Mouse (Mus musculus) gastrocnemius, adult 18-20 months (tissue): ENCODE results near the gene Pdzk1ip1. TPM values are rescaled to one million over a fixed set of nuclear protein-coding genes. Genes with fewer than 3 reads are reported as not detected.

ENCODE experiments used
- DNase-seq: peaks from one replicate; pipeline ENCODE4 v3.0.0; 2021; ENCODE audit warnings: low spot score
- long read RNA-seq, 2 experiments: library from polyadenylated mRNA; stranded (forward); transcript quantifications; one replicate each; pipeline ENCODE4 v2.0.0; 2021
- total RNA-seq, 2 experiments: library from RNA; stranded (reverse); gene quantifications; 2 replicates each; pipeline ENCODE4 v1.2.3; 2021

Gene Pdzk1ip1
- not detected for total RNA-seq
- long read RNA-seq, experiment 1 = 0 reads
- long read RNA-seq, experiment 2 = 0 reads

DNA sequence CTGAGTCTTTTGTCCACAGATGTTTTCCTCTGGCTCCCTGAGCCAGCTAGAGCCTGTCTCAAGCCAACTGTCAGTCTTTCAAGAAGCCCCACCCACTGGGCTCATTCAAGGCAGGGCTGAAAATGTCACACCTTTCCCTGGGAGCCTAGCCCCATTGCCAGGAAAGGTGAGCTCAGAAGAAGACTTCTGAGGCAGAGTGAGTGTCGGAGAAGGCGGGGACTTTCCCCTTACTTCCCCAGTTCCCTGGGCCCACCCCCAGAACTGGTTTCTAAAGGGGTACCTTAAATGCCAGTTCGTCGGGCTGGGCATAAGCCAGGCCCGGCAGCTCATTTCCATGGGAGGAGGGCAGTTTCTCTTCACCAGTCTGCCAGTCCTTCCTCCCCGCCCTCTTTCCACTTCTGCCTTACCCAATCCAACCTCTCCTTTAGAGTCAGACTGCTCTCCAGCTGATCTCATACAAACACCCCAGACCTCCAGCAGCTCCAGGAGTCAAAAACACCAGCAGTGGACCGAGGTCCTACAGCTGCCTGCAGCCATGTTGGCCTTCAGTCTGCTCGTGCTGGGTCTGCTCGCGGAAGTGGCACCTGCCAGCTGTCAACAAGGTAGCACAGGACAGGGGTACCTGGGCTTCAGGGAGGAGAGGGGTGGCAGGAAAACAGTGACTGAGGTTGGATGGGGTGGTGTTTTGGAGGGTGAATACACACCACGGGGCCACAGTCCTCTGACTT is at the start of gene Pdzk1ip1:
TSS of gene Pdzk1ip1 (plus strand) at position 98 of the 728 bp plus-strand sequence.
- no peak for DNase-seq

GRCm38 (mm10) chr4:115045621-115046020 is 42.9 kb upstream of the Pdzk1ip1 start:
- DNase-seq = no peak

DNA sequence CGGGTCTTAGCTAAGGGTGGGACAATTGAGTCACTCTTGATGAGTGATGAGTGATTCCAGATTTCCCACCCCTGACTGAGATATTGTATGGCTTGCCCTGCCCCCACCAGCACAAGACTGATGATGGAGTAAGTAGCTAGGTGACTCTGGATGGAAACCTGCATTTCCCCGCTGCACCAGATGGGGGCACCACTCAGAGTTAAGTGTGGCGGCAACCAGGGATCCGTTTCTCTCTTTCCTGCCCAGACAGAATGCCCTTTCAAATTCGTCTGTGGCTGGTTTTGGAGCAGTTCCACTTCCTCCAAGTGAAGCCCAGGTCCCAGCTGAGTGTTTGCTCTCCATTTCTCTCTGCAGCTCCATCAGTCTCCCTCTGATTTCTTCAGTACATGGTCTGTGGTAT is 40.8 kb upstream of the Pdzk1ip1 start:
- peak; percentile 24 for DNase-seq

DNA sequence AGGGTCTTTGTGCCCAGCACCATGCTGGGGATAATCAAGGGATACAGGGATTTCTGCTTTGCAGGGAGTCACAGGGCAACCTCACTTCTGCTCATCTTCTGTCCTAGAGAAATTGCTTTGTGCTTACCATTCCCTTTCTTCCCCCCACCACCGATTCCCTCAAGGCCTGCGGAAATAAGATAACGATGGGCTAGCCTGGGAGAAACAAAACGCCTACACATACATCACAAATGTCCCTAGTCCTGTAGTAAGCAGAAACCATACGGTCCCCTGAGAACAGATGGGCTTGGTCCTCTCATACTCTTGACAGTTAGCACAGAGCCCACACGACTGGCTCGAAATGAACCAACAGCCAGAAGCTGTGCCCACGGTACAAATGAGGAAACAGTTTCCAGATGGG is 40.3 kb upstream of the Pdzk1ip1 start:
- DNase-seq = no peak

DNA sequence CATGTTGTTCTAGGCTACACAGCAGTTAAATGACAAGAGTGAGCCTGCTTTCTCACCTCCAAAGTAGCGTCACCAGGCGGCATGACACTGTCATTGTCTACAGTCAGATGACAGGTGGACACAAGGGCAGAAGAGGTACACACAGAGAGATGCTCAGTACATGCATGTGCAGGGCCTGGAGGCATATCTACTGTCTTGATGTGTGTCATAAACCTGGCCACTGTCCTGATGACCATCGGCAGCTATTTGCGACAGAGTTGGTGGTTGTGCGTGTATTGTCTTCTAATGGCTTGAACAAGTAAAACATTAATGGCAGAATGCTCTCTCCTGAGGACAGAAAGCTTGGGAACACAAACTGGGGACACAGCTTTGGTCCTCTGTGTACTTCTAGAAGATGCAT is 37.3 kb upstream of the Pdzk1ip1 start:
- DNase-seq = no peak

GRCm38 (mm10) chr4:115052343-115053005 is 36.0 kb upstream of the Pdzk1ip1 start:
- peak; percentile 43 for DNase-seq

GRCm38 (mm10) chr4:115055044-115055443 is 33.5 kb upstream of the Pdzk1ip1 start:
- DNase-seq = no peak

- DNase-seq = no peak
These were observed 32.8 kb upstream of the Pdzk1ip1 start for GRCm38 (mm10) chr4:115055691-115056090.

- DNase-seq = no peak
These were observed 32.1 kb upstream of the Pdzk1ip1 start, which contains the start of gene Tal1 for GRCm38 (mm10) chr4:115056371-115056920. TSS of gene Tal1 (plus strand) at chr4:115056426.

DNA sequence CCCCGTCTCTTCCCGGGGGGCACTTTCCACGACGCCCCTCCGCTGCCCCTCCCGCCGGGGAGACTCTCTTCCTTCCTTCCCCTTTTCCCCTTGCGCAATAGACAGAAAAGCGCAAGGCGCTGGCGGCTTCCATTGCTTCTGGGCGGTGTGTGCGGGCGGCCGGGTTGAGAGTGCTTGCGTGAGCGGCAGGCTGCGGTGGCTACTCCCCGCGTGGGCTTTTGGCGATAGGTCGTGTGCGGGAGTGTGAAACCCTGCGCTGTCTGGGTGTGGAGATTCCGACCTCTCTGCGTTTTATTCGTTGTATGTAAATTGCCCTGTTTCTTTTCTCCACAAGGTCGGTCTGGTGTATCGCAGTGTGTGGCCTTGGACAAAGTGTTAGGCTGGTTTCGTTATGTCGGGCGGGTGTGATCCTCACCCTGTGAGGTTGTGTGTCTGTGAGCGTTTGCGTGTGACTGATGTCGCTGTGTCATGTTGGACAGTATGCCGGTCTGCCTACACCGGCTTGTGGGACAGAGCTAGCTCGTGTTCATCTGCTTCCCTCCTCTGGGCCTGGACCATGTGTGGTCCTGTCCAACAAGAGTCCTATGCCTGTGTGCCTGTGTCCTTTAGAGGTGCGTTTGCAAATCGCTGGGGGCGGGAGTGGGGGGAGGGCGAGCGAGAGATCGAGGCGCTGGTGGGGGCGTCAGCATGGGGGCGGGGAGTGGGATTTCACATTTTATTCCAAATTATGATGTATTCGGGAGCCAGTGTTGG is 31.4 kb upstream of the Pdzk1ip1 start:
- peak; percentile 52 for DNase-seq

- DNase-seq = no peak
These were observed 30.7 kb upstream of the Pdzk1ip1 start for GRCm38 (mm10) chr4:115057674-115058316.

DNA sequence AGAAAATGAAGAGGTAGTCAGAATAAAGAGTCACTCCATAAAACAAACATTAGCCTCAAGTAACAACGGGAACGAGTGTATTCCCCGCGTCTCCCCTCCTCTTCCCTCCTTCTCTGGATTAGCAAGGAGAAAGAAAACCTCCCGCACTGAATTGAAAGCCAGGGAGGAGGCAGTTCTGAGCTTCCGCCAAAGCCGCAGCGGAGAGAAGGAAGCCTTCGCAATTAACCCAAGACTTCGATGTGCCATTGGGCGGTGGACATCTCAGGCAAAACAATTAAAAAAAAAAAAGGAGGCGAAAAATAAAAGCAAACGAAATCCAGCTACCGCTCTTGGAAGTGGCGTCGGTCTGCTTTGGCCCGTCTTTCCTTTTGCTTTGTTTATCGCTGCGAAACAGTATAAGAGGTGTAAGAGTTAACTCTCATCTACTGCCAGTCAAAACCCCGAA is 30.2 kb upstream of the Pdzk1ip1 start:
- no peak for DNase-seq

- DNase-seq = no peak
These were observed 29.5 kb upstream of the Pdzk1ip1 start for GRCm38 (mm10) chr4:115058871-115059590.

- no peak for DNase-seq
These were observed 28.6 kb upstream of the Pdzk1ip1 start for GRCm38 (mm10) chr4:115059871-115060270.

DNA sequence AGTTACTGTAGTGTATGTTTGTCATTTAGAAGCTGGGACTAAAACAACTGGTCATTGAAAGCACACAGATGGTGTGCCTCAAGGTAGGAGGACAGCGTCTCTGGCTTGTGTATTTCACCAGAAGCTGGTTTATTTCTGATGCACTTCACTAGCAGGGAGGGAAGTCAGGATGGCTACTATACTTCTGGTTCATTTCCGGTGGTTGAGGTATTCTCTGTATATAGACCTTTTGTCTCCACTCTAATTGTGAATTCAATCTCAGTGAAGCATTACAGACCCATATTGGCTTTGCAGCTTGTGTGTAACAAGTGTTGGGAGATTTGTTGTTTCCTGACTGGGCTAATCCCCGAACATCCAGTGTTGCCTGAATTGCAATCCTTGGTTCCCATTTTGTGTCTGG is 27.8 kb upstream of the Pdzk1ip1 start:
- DNase-seq = no peak

DNA sequence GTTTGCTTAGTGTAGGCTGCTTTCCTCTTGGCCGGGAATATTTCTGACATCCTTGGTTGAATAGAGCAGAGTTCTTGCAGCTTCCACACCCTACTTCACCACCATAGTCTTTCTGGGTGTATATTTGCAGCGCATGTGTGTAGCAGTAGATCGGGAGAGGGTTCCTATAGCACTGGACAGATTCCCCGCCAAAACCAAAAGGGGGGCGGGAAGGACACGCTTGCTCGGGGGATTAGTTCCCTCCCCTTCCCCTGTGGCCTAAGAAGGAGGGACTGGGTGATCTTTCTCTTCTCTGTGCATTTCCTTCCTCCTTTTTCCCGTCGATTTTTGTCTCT is 26.0 kb upstream of the Pdzk1ip1 start:
- DNase-seq = no peak

DNA sequence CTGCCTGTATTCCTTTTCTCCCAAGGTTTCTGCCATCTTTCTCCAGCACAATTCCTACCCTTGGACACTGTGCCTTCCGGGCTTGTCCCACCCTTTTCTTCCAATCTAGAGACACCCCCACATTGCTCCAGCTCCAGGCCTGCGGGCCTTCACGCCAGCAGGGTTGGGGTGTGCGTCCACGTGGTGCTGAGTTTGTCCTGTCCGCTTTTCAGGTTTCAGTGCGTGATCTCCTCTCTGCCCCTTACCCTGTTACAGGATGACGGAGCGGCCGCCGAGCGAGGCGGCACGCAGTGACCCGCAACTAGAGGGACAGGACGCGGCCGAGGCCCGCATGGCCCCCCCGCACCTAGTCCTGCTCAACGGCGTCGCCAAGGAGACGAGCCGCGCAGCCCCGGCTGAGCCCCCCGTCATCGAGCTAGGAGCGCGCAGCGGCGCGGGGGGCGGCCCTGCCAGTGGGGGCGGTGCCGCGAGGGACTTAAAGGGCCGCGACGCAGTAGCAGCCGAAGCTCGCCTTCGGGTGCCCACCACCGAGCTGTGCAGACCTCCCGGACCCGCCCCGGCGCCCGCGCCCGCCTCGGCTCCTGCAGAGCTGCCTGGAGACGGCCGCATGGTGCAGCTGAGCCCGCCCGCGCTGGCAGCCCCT is 25.5 kb upstream of the Pdzk1ip1 start:
- DNase-seq = no peak

DNA sequence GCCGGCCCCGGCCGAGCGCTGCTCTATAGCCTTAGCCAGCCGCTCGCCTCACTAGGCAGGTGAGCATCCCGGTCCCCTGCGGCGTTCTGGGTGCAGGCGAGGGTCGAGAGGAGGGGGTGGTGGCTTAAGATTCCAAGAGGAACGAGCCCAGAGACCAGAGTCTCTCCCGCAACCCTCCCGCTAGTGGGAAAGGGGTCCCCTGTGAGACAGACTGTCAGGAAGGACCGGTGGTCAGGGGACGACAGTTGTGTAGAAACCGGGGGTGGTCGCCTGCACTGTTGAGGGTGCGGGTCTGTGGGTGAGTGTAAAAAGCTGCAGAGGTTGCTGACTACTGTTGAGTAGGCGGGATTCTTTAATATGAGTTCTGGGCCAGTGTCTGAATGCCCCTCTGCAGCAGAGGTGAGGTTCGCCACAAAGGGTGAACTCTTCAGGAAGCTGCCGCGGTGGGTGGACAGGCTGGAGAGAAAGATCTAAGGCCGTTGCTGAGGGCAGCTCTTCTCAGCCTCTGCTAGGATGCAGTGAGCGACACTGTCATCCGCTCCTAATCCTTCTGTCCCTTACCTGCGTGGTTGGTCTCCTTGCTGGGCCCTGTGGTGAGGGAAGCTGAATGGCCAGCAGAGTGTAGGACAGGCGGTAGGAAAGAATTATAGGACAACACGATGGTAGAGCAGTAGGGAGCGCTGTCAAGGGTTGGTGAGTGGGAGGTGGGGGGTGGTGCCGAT is 24.8 kb upstream of the Pdzk1ip1 start:
- no peak for DNase-seq

DNA sequence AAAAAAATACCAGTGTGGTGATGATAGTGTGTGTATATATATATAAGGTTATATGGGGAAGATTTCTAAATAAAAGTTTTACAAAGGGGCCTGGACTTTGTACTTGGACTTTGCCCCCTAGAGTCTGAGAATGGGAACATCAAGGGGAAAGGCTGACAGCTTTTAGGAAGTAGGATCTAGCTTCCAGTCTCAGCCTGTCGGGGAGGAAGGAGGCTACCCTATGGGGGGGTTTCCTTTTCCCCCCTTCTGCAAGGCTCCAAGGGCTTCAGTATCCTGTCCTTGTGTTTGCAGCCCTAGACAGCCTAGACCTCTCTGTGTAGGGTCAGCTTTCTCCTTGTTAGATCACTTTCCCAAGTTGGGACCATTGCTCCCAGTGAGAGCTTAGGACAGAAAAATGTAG is 16.8 kb upstream of the Pdzk1ip1 start:
- no peak for DNase-seq

- no peak for DNase-seq
These were observed 13.7 kb upstream of the Pdzk1ip1 start for GRCm38 (mm10) chr4:115074789-115075188.
